Mouse (Mus musculus) forebrain, embryonic 15.5 days (tissue): ENCODE data around the gene Brd4. TPM values are rescaled to one million over a fixed set of nuclear protein-coding genes. Genes with fewer than 3 reads are reported as not detected.
A peak's percentile ranks its signal among the peaks of the same experiment; 100 is the strongest.

ENCODE experiments used
- ATAC-seq: fragments of 200-750 bp; cut with Nextera tagmentation; replicated peaks from 2 replicates; pipeline ENCODE4 v1.8.0; 2017; ENCODE audit warnings: mild to moderate bottlenecking, moderate TSS enrichment, moderate library complexity
- H3K27ac ChIP-seq: fragments of 300-500 bp; sonication (generic); replicated peaks from 2 replicates; pipeline ENCODE4 v1.5.1; 2015; ENCODE audit warnings: mild to moderate bottlenecking, inconsistent platforms
- H3K27me3 ChIP-seq: fragments of 300-500 bp; sonication (generic); 2 replicates; pipeline ENCODE4 v1.6.1; 2015; ENCODE audit warnings: inconsistent platforms
- H3K36me3 ChIP-seq: fragments of 300-500 bp; sonication (generic); 2 replicates; pipeline ENCODE4 v1.6.1; 2015; ENCODE audit warnings: mild to moderate bottlenecking, inconsistent platforms
- H3K4me1 ChIP-seq: fragments of 300-500 bp; sonication (generic); 2 replicates; pipeline ENCODE4 v1.6.1; 2015; ENCODE audit warnings: inconsistent platforms
- H3K4me2 ChIP-seq: fragments of 300-500 bp; sonication (generic); replicated peaks from 2 replicates; pipeline ENCODE4 v1.6.1; 2015; ENCODE audit warnings: mild to moderate bottlenecking, inconsistent platforms
- H3K4me3 ChIP-seq: fragments of 300-500 bp; sonication (generic); 2 replicates; pipeline ENCODE4 v1.5.1; 2015; ENCODE audit warnings: mild to moderate bottlenecking, inconsistent platforms
- H3K9ac ChIP-seq: fragments of 300-500 bp; sonication (generic); replicated peaks from 2 replicates; pipeline ENCODE4 v1.6.1; 2015; ENCODE audit warnings: mild to moderate bottlenecking, inconsistent platforms
- H3K9me3 ChIP-seq: fragments of 300-500 bp; sonication (generic); 2 replicates; pipeline ENCODE4 v1.6.1; 2016; ENCODE audit warnings: inconsistent platforms
- WGBS: fragments of 180-500 bp; shearing (Covaris S2); methylation state at CpG from one replicate; pipeline ENCODE4 v1.1.7; 2015; ENCODE audit warnings: mixed read lengths; 5-methylcytosine and 5-hydroxymethylcytosine counted together
- polyA plus RNA-seq: library from polyadenylated mRNA; unstranded; fragments of >200 nt; fragmentation: Nextera tagmentation; extraction: Ambion mirVana; gene quantifications from 2 replicates; pipeline ENCODE4 v1.2.1, GENCODE M21; 2015

The Brd4 gene
- polyA plus RNA-seq, result 80.2 and 80.8 TPM in 2 replicates

- WGBS, result under 1% methylated on average over 100 of the region's 100 CpGs
- H3K9me3 ChIP-seq, result no peaks in the 10 kb centered on the region
- H3K27me3 ChIP-seq, result no peaks in the 10 kb centered on the region
- H3K4me3 ChIP-seq, result peak within 1 kb of the TSS; percentile 83
- H3K36me3 ChIP-seq, result no peaks in the 10 kb centered on the region
- peak within 1 kb of the TSS; percentile 74 for H3K4me2 ChIP-seq
- peak within 1 kb of the TSS; percentile 92 for H3K9ac ChIP-seq
- H3K4me1 ChIP-seq, result peaks cover 39% of the 10 kb centered on the region
- peak; percentile 94 for ATAC-seq
- peak within 1 kb of the TSS; percentile 100 for H3K27ac ChIP-seq
Measured at GRCm38 (mm10) chr17:32284262-32285137, at the start of gene Brd4. Gene Brd4 (minus strand): TSS chr17:32284722.

- Histone ChIP-seq H3K9ac (no peak overlapping the region), H3K27me3 (no peaks in the 10 kb centered on the region), H3K4me3 (no peak overlapping the region), H3K36me3 (peaks cover 77% of the 10 kb centered on the region), H3K4me2 (no peak overlapping the region), H3K4me1 (no peaks in the 10 kb centered on the region), H3K27ac (no peak overlapping the region), H3K9me3 (no peaks in the 10 kb centered on the region)
- ATAC-seq, result 0 out of 2 replicates have a peak, but pooled peaks have one; percentile 13
- WGBS, result 91% methylated on average over 31 of the region's 31 CpGs
Measured at GRCm38 (mm10) chr17:32333675-32334303, 49.3 kb upstream of the Brd4 start.

GRCm38 (mm10) chr17:32327501-32327900, 43.0 kb upstream of the Brd4 start:
- H3K27ac ChIP-seq, result no peak overlapping the region
- H3K4me3 ChIP-seq, result no peak overlapping the region
- no peaks in the 10 kb centered on the region for H3K27me3 ChIP-seq
- H3K4me2 ChIP-seq, result no peak overlapping the region
- peaks cover 2% of the 10 kb centered on the region; the same call in 1 of the 2 replicates for H3K4me1 ChIP-seq
- peaks cover 50% of the 10 kb centered on the region for H3K36me3 ChIP-seq
- no peak overlapping the region for H3K9ac ChIP-seq
- no peak for ATAC-seq
- no peaks in the 10 kb centered on the region for H3K9me3 ChIP-seq

GRCm38 (mm10) chr17:32322809-32323208, 38.3 kb upstream of the Brd4 start:
- Histone ChIP-seq H3K36me3 (peaks cover 28% of the 10 kb centered on the region), H3K9me3 (no peaks in the 10 kb centered on the region), H3K4me3 (no peak overlapping the region), H3K27ac (no peak overlapping the region), H3K4me1 (peaks cover 31% of the 10 kb centered on the region), H3K4me2 (no peak overlapping the region), H3K27me3 (no peaks in the 10 kb centered on the region), H3K9ac (no peak overlapping the region)
- WGBS, result 86% methylated on average over 1 of the region's 1 CpGs
- ATAC-seq, result no peak

DNA sequence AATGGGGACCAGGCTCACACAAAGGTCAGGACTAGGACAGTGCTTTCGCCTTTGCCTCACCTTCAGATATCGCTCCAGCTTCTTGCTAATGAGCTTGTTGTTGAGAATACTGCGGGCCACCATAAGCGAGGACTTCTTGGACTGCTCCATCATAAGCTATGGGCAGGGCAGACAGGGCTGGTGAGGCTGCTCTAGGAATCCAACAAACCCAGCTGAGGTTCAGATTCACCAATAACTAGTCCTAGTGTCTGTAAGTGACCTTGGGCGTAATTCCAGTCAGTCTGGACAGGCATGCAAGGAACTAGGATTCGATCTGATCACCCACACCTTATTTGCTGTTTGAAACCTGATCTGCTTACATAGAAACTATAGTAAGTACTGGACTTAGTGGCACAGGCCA, 37.3 kb upstream of the Brd4 start:
- Histone ChIP-seq H3K36me3 (peaks cover 29% of the 10 kb centered on the region), H3K27me3 (no peaks in the 10 kb centered on the region), H3K9ac (peak overlapping the region; percentile 70), H3K4me3 (peak overlapping the region; percentile 99), H3K27ac (peak overlapping the region; percentile 92), H3K9me3 (no peaks in the 10 kb centered on the region), H3K4me1 (peaks cover 31% of the 10 kb centered on the region), H3K4me2 (peak overlapping the region; percentile 65)
- no peak for ATAC-seq
- 24% methylated on average over 6 of the region's 6 CpGs for WGBS

DNA sequence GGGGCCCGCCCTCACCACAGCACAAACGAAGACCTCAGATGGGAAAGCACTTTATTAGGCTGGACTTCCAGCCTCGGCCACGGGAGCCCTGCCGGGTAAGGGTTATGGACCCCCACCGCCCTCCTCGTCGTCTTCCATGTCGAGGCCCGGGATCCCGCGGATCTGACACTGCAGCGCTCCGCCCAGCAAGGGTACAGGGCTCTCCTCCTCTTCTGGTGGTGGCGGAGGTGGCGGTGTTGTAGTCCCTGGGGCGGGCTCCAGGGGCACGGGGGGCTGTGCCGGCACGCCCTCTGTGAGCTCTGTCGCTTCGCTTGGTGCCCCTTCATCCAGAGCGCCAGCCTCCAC, 36.8 kb upstream of the Brd4 start:
- WGBS, result 2% methylated on average over 23 of the region's 23 CpGs
- peaks cover 33% of the 10 kb centered on the region for H3K36me3 ChIP-seq
- no peaks in the 10 kb centered on the region for H3K27me3 ChIP-seq
- H3K9ac ChIP-seq, result peak overlapping the region; percentile 70
- ATAC-seq, result peak; percentile 74; the same call in 1 of the 2 replicates
- no peaks in the 10 kb centered on the region for H3K9me3 ChIP-seq
- peak overlapping the region; percentile 99 for H3K4me3 ChIP-seq
- peak overlapping the region; percentile 65 for H3K4me2 ChIP-seq
- peak overlapping the region; percentile 92 for H3K27ac ChIP-seq
- H3K4me1 ChIP-seq, result peaks cover 31% of the 10 kb centered on the region

- peak within 1 kb of the TSS; percentile 99 for H3K4me3 ChIP-seq
- H3K9me3 ChIP-seq, result no peaks in the 10 kb centered on the region
- under 1% methylated on average over 83 of the region's 83 CpGs for WGBS
- peaks cover 31% of the 10 kb centered on the region for H3K4me1 ChIP-seq
- H3K27ac ChIP-seq, result peak within 1 kb of the TSS; percentile 97
- peak; percentile 99 for ATAC-seq
- H3K9ac ChIP-seq, result peak within 1 kb of the TSS; percentile 95
- peak within 1 kb of the TSS; percentile 80 for H3K4me2 ChIP-seq
- H3K27me3 ChIP-seq, result no peaks in the 10 kb centered on the region
- H3K36me3 ChIP-seq, result peaks cover 34% of the 10 kb centered on the region
Measured at GRCm38 (mm10) chr17:32320597-32321389, 36.3 kb upstream of the Brd4 start, which contains the start of gene Akap8. Gene Akap8 (minus strand): TSS chr17:32321238.

GRCm38 (mm10) chr17:32319950-32320349, 35.4 kb upstream of the Brd4 start:
- no peaks in the 10 kb centered on the region for H3K27me3 ChIP-seq
- H3K9me3 ChIP-seq, result no peaks in the 10 kb centered on the region
- peak overlapping the region; percentile 80 for H3K4me2 ChIP-seq
- peak overlapping the region; percentile 99 for H3K4me3 ChIP-seq
- H3K4me1 ChIP-seq, result peaks cover 31% of the 10 kb centered on the region
- H3K27ac ChIP-seq, result peak overlapping the region; percentile 97
- WGBS, result 1% methylated on average over 7 of the region's 7 CpGs
- peaks cover 37% of the 10 kb centered on the region for H3K36me3 ChIP-seq
- ATAC-seq, result no peak
- peak overlapping the region; percentile 95 for H3K9ac ChIP-seq

DNA sequence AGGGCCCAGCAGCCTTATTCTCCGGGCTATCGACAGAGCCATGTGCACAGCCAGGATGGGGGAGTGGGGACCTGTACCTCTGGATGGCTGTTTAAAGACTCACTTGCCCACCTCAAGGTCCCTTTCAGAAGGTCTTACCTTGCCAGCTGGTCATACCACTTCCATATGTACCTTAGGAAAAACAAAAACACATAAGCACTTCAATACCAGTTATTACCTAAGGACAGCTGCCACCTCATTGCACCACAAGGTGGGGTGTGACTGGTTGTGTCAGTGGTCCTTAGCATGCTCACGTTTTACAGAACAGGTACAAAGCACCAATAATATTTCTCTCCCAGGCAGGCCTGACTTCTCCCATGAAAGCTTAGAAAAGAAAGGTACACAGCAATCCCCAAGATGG, 33.2 kb upstream of the Brd4 start:
- H3K27me3 ChIP-seq, result no peaks in the 10 kb centered on the region
- 92% methylated on average over 3 of the region's 3 CpGs for WGBS
- no peak overlapping the region for H3K4me3 ChIP-seq
- H3K27ac ChIP-seq, result no peak overlapping the region
- H3K9me3 ChIP-seq, result no peaks in the 10 kb centered on the region
- no peak overlapping the region for H3K4me2 ChIP-seq
- peaks cover 53% of the 10 kb centered on the region for H3K36me3 ChIP-seq
- H3K9ac ChIP-seq, result no peak overlapping the region
- ATAC-seq, result no peak
- peaks cover 31% of the 10 kb centered on the region for H3K4me1 ChIP-seq

- peaks cover 60% of the 10 kb centered on the region for H3K36me3 ChIP-seq
- peaks cover 25% of the 10 kb centered on the region for H3K4me1 ChIP-seq
- ATAC-seq, result no peak
- WGBS, result 93% methylated on average over 8 of the region's 8 CpGs
- H3K27me3 ChIP-seq, result no peaks in the 10 kb centered on the region
- no peak overlapping the region for H3K9ac ChIP-seq
- no peak overlapping the region for H3K4me3 ChIP-seq
- H3K4me2 ChIP-seq, result no peak overlapping the region
- H3K27ac ChIP-seq, result no peak overlapping the region
- H3K9me3 ChIP-seq, result no peaks in the 10 kb centered on the region
Measured at GRCm38 (mm10) chr17:32317032-32317431, 32.5 kb upstream of the Brd4 start.

DNA sequence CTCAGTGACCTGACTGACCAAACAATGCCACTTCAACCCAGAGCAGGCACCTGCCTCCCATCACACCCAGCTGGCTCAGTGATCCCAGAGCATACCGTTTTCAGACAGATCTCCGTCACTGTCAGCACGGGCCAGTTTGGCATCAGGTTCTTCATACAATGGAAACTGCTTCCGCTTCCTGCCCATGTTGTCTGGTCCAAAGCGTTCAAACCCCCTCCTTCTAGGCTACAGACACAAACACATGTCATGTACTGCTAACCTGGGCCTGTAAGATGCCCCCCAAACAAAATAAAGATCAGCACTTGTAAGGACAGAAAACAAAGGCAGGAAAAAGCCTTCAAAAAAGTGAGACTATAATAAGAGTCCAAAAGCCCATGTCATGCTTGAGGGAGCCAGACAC, 31.0 kb upstream of the Brd4 start:
- H3K36me3 ChIP-seq, result peaks cover 75% of the 10 kb centered on the region

GRCm38 (mm10) chr17:32313892-32314291, 29.4 kb upstream of the Brd4 start:
- Histone ChIP-seq H3K4me2 (no peak overlapping the region), H3K27me3 (no peaks in the 10 kb centered on the region), H3K4me3 (no peak overlapping the region), H3K9ac (no peak overlapping the region), H3K4me1 (peaks cover 10% of the 10 kb centered on the region), H3K27ac (no peak overlapping the region), H3K9me3 (no peaks in the 10 kb centered on the region), H3K36me3 (peaks cover 91% of the 10 kb centered on the region)
- WGBS, result 82% methylated on average over 5 of the region's 5 CpGs
- ATAC-seq, result no peak

More for the DNA sequence above, 31.0 kb upstream of the Brd4 start:
- H3K27me3 ChIP-seq, result no peaks in the 10 kb centered on the region
- no peaks in the 10 kb centered on the region for H3K9me3 ChIP-seq
- no peak overlapping the region for H3K4me3 ChIP-seq
- peaks cover 21% of the 10 kb centered on the region for H3K4me1 ChIP-seq
- no peak overlapping the region for H3K9ac ChIP-seq
- ATAC-seq, result no peak
- WGBS, result 95% methylated on average over 5 of the region's 5 CpGs
- H3K4me2 ChIP-seq, result no peak overlapping the region
- H3K27ac ChIP-seq, result no peak overlapping the region
